Mouse (Mus musculus): ENCODE results near the gene Nr6a1. TPM values are rescaled to one million over a fixed set of nuclear protein-coding genes. Genes with fewer than 3 reads are reported as not detected.

Gene Nr6a1
- polyA plus RNA-seq, 1 experiment from 2014 or later = 1.7 TPM

DNA sequence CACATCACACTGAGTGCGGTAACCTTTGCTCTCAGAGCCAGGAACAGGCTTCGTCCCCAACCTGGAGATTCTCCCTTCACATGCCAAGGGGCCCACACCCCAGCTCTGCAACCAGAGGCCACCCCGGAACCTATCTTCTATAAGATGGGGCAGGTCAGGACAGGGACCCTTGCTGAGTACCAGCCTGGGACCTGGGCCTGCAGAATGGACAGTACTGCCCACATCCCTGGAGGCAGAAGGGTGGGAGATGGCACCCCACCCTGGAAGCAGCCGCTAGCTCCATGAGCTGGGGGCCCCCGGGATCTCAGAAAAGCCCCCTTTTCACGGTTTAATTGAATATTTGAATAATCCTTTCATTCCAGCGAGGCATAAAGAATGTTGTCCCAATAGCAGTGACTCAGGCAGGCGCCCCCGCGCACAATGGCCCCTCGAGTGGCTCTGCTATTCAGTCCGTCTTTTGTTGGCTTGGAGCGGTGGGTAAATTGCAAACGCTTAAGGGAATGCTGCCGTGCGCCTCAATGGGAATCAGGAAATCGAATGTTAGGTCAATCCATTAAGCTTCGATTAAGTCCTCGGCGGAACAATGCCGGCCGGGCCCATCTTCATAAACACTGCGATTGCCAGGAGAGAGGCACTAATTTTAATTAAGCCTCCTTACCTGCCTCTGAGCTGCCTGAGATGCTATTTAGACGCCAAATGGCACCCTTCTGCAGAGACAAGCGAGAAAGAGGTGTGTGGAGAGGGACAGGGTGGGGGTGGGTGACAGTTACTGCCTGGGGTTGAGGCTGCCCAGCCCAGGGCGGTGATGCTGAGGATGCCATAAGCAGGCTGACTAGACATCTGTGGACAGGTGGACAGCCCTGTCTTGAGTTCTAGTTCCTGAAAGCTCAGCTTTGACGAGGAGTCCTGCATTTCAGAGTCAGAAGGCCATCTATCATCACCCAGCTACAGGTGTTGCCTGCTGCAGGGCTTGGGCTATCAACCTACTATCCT, 230.1 kb downstream of the Nr6a1 start:
- H3K27me3 ChIP-seq (replicated peaks) = no peaks in the 10 kb centered on the region; the same call in 1 of the 2 replicates
- H3K36me3 ChIP-seq = no peaks in the 10 kb centered on the region
- H3K4me1 ChIP-seq (replicated peaks) = no peaks in the 10 kb centered on the region
- H3K9me3 ChIP-seq = no peaks in the 10 kb centered on the region
- 65% methylated on average over 27 of the region's 27 CpGs for whole genome bisulfite sequencing
- ATAC-seq = no peak
- no peak overlapping the region for H3K27ac ChIP-seq
- H3K9ac ChIP-seq = no peak overlapping the region
- H3K4me3 ChIP-seq (replicated peaks) = no peak overlapping the region
- no peak overlapping the region for H3K4me2 ChIP-seq (replicated peaks)

DNA sequence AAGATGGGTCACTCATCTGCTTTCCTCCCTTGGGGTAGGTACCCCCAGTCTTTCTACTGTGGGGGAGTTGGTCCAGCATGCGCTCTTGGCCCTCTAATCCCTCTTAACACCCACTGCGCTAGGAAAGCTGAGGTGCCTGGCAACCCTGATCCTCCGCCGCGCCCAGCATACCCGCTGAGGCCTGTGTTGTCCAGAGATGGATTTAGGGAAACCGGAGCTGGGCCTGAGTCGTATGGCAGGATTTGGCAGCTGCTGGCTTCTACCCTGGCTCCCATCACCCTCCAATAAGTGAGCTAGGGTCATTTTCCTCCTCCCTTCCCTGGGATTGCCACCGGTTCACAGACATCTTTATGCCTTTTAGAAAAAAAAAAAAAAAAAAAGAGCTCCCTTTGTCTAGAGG, 231.7 kb downstream of the Nr6a1 start:
- no peaks in the 10 kb centered on the region; the same call in 1 of the 2 replicates for H3K27me3 ChIP-seq (replicated peaks)
- no peaks in the 10 kb centered on the region for H3K36me3 ChIP-seq
- no peaks in the 10 kb centered on the region for H3K4me1 ChIP-seq (replicated peaks)
- WGBS = 54% methylated on average over 9 of the region's 9 CpGs
- no peak overlapping the region for H3K9ac ChIP-seq
- no peak overlapping the region for H3K27ac ChIP-seq
- H3K4me3 ChIP-seq (replicated peaks) = no peak overlapping the region
- ATAC-seq = no peak
- H3K4me2 ChIP-seq (replicated peaks) = no peak overlapping the region
- H3K9me3 ChIP-seq = no peaks in the 10 kb centered on the region

DNA sequence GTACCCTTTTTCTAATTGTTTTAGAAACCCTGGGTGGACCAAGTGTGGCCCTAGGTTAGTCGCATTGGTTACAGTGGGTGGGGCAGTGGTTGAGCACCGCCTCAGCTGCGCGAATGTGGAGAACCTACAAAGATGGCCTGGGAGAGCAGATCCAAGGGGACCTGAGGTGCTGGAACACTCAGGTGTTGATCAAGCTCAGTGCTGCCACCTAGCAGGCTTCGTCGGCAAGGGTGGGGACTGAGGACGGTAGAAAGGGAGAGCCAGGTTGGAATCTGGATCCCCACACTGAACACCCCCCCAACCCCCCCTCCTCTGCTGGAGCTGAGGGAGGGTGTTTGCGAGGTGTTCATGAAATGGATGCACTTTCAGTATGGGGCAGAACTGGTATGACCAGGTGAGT, 235.9 kb downstream of the Nr6a1 start:
- WGBS = 23% methylated on average over 8 of the region's 8 CpGs
- H3K36me3 ChIP-seq = no peaks in the 10 kb centered on the region
- no peaks in the 10 kb centered on the region for H3K9me3 ChIP-seq
- H3K4me1 ChIP-seq (replicated peaks) = peaks cover 9% of the 10 kb centered on the region
- H3K27me3 ChIP-seq (replicated peaks) = 0 out of 2 replicates have a peak, but pooled peaks cover 8% of the 10 kb centered on the region
- H3K27ac ChIP-seq = no peak overlapping the region
- ATAC-seq = peak; percentile 24; the same call in 1 of the 2 replicates
- no peak overlapping the region for H3K4me3 ChIP-seq (replicated peaks)
- H3K9ac ChIP-seq = no peak overlapping the region
- no peak overlapping the region for H3K4me2 ChIP-seq (replicated peaks)

DNA sequence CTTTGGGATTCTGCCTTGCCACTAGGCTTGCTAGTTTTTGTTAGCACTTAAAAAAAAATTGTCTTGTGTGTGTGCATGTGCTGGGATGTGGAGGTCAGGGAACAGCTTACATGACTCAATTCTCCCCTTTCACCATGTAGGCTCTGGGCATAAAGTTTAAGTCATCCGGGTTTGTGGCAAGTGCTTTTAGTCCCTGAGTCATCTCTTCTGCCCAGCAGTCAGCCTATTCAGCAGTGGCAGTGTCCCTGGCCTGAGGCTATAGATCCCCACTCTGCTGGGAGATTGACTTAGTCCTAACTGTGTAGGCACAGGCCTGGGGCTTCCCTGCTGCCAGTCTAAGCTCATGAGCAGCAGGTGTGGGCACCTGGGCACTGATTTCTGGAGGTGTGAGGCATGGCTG, 237.6 kb downstream of the Nr6a1 start:
- H3K4me1 ChIP-seq (replicated peaks) = peaks cover 9% of the 10 kb centered on the region
- no peak overlapping the region for H3K4me2 ChIP-seq (replicated peaks)
- no peaks in the 10 kb centered on the region for H3K9me3 ChIP-seq
- 90% methylated on average over 1 of the region's 1 CpGs for WGBS
- H3K27ac ChIP-seq = no peak overlapping the region
- H3K9ac ChIP-seq = no peak overlapping the region
- ATAC-seq = no peak
- 0 out of 2 replicates have a peak, but pooled peaks cover 8% of the 10 kb centered on the region for H3K27me3 ChIP-seq (replicated peaks)
- H3K4me3 ChIP-seq (replicated peaks) = no peak overlapping the region
- no peaks in the 10 kb centered on the region for H3K36me3 ChIP-seq

DNA sequence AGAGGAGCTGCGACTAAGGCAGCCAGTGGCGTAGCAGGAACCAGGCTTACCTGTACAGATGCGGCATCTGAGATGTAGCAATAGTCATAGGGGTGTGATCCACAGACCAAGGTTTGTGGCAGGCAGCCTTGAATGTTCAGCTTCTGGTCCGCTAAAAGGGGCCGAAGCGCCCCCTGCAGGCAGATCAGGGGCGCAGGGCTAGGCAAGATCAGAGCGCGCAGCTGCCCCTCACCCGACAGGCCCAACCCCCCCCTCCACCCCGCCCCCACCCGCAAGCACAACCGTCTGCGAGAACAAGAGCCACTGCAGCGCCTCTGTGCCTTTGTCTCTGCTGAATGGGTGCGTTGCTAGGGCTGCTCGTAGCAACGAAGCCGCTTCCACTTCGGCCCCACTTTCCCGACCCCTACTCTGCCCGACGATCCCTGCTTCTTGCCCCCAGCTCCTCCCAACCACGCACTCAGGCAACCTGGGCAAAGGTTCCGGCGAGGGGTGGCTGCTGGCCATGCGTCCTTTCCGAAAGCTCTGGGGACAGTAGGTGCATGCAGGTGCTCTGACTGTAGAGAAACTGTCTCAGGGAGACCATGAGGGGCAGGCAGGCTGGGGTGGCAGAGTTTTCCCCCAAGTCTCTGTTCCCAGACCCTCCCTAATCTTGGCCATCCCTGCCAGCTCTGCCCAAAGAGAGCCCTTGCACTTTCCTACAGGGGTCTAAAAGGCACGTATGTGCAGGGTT, 238.5 kb downstream of the Nr6a1 start:
- H3K27me3 ChIP-seq (replicated peaks) = 0 out of 2 replicates have a peak, but pooled peaks cover 8% of the 10 kb centered on the region
- no peaks in the 10 kb centered on the region for H3K36me3 ChIP-seq
- H3K9ac ChIP-seq = peak overlapping the region; percentile 30; the same call in 1 of the 2 replicates
- H3K27ac ChIP-seq = no peak overlapping the region
- peak overlapping the region; percentile 26 for H3K4me3 ChIP-seq (replicated peaks)
- ATAC-seq = peak; percentile 60
- peak overlapping the region; percentile 68 for H3K4me2 ChIP-seq (replicated peaks)
- H3K4me1 ChIP-seq (replicated peaks) = peaks cover 9% of the 10 kb centered on the region
- WGBS = 4% methylated on average over 29 of the region's 29 CpGs
- H3K9me3 ChIP-seq = no peaks in the 10 kb centered on the region

DNA sequence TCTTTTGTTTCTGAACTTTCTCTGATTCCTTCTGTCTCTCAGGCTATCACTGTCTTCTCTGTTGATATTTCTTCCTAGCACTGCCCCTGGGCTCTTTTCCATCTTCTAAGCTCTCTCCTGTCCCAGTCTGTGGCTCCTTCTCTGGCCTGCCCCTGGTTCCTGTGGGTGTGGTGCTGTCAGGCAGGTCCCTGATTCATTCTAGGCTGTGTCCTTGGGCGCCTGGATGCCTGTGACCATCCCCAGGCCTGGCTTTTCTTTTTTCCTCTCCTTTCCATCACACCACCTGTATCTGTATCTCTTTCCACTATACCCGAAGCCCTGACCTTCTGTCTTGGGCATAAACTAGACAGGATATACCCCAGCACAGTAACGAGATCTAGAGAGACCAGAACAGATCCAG, 241.7 kb downstream of the Nr6a1 start:
- Histone ChIP-seq H3K4me2 (replicated peaks) (no peak overlapping the region), H3K27ac (no peak overlapping the region), H3K9ac (no peak overlapping the region), H3K4me3 (replicated peaks) (no peak overlapping the region), H3K9me3 (no peaks in the 10 kb centered on the region), H3K27me3 (replicated peaks) (peaks cover 8% of the 10 kb centered on the region; the same call in 1 of the 2 replicates), H3K4me1 (replicated peaks) (peaks cover 9% of the 10 kb centered on the region), H3K36me3 (no peaks in the 10 kb centered on the region)
- no peak for ATAC-seq
- WGBS = 61% methylated on average over 3 of the region's 3 CpGs

DNA sequence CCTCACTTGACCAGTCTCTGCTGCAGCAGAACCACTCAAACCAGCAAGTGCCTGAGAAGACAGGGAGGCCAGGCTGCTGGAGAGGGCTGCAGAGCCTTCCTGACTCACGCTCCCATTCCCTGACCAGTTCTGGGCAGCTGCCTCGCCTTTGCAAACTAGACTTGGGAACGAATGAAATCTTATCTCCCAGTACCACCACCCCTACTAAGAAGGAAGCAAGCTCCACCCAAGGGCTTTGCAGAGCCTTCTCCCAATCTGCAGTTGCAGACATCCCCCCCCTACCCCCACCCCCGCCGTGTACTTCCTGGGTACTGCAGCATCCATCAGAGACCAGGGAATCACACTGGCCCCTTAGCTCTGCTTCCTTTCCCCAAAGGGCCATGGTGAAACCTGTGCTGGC, 244.4 kb downstream of the Nr6a1 start:
- no peaks in the 10 kb centered on the region; the same call in 1 of the 2 replicates for H3K27me3 ChIP-seq (replicated peaks)
- WGBS = 62% methylated on average over 5 of the region's 5 CpGs
- no peak for ATAC-seq

DNA sequence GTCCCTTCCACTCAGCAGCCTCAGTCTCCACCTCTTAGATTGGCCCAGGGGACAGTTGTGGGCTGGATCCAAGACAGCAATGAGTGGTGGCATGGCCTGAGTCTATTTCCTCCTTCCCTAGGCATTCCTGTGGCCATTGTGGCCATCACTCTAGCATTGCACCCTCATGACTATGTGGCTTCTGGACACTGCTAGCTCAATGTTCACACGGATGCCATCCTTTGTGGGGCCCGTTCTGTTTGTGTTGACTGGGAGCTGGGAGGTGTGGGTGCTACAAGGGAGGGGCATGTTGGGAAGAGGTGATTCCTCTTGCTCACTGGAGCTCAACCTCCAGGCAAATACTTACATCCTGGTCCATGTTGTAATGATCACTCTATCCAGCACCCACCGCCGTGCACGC, 245.3 kb downstream of the Nr6a1 start:
- no peak overlapping the region for H3K4me3 ChIP-seq (replicated peaks)
- H3K27me3 ChIP-seq (replicated peaks) = no peaks in the 10 kb centered on the region; the same call in 1 of the 2 replicates
- H3K4me1 ChIP-seq (replicated peaks) = no peaks in the 10 kb centered on the region
- H3K9me3 ChIP-seq = no peaks in the 10 kb centered on the region
- H3K9ac ChIP-seq = no peak overlapping the region
- no peak overlapping the region for H3K4me2 ChIP-seq (replicated peaks)
- no peaks in the 10 kb centered on the region for H3K36me3 ChIP-seq
- H3K27ac ChIP-seq = no peak overlapping the region
- WGBS = 87% methylated on average over 5 of the region's 5 CpGs
- no peak for ATAC-seq

More for the DNA sequence above, 244.4 kb downstream of the Nr6a1 start:
- H3K36me3 ChIP-seq = no peaks in the 10 kb centered on the region
- no peak overlapping the region for H3K4me2 ChIP-seq (replicated peaks)
- H3K9me3 ChIP-seq = no peaks in the 10 kb centered on the region
- H3K4me3 ChIP-seq (replicated peaks) = no peak overlapping the region
- no peak overlapping the region for H3K9ac ChIP-seq
- no peaks in the 10 kb centered on the region for H3K4me1 ChIP-seq (replicated peaks)
- no peak overlapping the region for H3K27ac ChIP-seq

DNA sequence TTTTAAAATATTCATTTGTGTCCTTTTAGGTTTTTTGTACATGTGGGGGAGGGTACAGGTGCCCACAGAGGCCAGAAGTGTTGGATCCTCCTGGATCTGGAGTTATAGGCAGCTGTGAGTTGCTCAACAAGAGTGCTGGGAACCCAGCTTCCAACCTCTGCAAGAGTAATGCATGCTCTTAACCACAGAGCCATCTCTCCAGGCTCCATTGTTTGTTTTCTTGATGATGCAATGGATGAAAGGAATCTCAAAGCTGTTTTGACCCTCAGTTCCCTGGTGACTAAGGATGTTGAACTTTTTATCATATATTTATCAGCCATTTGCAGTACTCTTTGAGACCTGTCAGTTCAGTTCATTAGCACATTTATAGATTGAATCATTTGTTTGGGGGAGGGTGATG, 248.5 kb downstream of the Nr6a1 start:
- H3K27ac ChIP-seq = no peak overlapping the region
- no peaks in the 10 kb centered on the region; the same call in 1 of the 2 replicates for H3K27me3 ChIP-seq (replicated peaks)
- ATAC-seq = no peak
- H3K9ac ChIP-seq = no peak overlapping the region
- no peaks in the 10 kb centered on the region for H3K36me3 ChIP-seq
- no peaks in the 10 kb centered on the region for H3K9me3 ChIP-seq
- no peaks in the 10 kb centered on the region for H3K4me1 ChIP-seq (replicated peaks)
- no peak overlapping the region for H3K4me3 ChIP-seq (replicated peaks)
- no peak overlapping the region for H3K4me2 ChIP-seq (replicated peaks)

DNA sequence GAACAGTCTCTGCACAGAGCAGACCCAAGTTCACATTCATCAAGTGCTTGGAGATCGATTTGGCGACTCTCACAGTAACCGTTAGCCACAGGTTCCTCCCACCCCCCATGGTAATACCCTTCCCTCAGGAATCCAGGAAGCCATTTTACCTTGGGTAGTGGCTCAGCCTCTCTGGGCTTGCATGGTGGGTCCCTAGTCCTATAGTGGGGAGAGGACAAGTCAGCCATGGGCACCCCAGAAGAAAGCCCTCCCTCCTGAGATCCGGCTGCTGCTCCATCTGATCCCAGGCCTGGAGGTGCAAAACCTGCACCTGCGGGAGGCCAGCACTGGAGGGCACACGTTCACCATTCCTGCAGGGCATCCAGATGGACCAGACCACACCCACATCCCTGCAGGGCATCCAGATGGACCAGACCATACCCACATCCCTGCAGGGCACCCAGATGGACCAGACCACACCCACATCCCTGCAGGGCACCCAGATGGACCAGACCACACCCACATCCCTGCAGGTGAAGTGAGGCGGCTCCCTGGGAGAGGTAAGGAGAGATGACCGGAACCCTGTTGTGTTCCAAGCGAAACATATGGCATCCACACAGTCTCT, 252.0 kb downstream of the Nr6a1 start:
- Histone ChIP-seq H3K9me3 (no peaks in the 10 kb centered on the region), H3K27ac (no peak overlapping the region), H3K4me1 (replicated peaks) (no peaks in the 10 kb centered on the region), H3K27me3 (replicated peaks) (peaks cover 14% of the 10 kb centered on the region; the same call in 1 of the 2 replicates), H3K4me2 (replicated peaks) (no peak overlapping the region), H3K4me3 (replicated peaks) (no peak overlapping the region), H3K9ac (no peak overlapping the region), H3K36me3 (no peaks in the 10 kb centered on the region)
- peak; percentile 56 for ATAC-seq
- WGBS = 57% methylated on average over 9 of the region's 9 CpGs
